Mouse (Mus musculus) cortical plate, adult 2 months (tissue): ENCODE data around the gene Gmip.

Experiments
- CTCF ChIP-seq: fragments of 200-500 bp; IDR thresholded peaks from 2 replicates; pipeline ENCODE4 v1.5.1; 2011; ENCODE audit warnings: mild to moderate bottlenecking, control low read depth, low read length; ENCODE audit not compliant: insufficient read depth; ENCODE audit errors: extremely low read depth
- POLR2A ChIP-seq: fragments of 200-500 bp; IDR thresholded peaks from 2 replicates; pipeline ENCODE4 v1.6.1; 2011; ENCODE audit warnings: mild to moderate bottlenecking, low read length, control low read depth; ENCODE audit not compliant: insufficient read depth; ENCODE audit errors: extremely low read depth

DNA sequence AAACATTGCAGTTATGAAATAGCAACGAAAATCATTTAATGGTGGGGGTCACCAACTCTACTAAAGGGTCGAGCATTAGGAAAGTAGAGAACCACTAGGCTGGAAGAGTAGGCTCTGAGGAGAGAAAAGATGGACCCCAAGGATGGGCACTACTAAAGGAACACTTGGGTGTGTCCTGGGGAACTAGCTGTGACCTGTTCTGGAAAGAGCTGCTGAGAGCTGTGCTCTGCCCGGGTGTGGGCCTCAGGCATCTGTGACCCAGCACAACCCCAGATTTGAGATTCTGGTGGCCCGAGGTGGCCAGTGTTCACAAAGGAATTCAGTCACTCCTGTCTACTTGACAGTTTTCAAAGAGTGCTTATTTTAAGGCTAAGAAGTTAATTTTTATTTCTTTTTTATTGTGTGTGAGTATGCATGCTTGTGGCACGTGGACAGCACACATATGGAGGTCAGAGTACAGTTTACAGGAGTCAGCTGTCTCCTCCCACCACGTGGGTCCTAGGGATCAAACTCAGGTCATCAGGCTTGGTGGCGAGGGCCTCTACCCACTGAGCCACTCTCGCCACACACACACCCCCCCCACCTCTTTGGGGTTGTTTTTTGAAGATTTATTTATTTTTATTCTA lies 28.7 kb downstream of the Gmip start:
- TF ChIP-seq POLR2A (no peak), CTCF (no peak)
